Mouse (Mus musculus) c-Kit-positive CD71-positive TER-119-positive erythroid progenitor cells, embryonic 14.5 days (primary cell): Measurements from ENCODE around the gene Dnpep.
A peak's percentile ranks its signal among the peaks of the same experiment; 100 is the strongest.

Experiments used
- DNase-seq: peaks from one replicate; pipeline ENCODE4 v3.0.0-alpha.2; 2013; ENCODE audit warnings: low spot score

The Dnpep gene

DNA sequence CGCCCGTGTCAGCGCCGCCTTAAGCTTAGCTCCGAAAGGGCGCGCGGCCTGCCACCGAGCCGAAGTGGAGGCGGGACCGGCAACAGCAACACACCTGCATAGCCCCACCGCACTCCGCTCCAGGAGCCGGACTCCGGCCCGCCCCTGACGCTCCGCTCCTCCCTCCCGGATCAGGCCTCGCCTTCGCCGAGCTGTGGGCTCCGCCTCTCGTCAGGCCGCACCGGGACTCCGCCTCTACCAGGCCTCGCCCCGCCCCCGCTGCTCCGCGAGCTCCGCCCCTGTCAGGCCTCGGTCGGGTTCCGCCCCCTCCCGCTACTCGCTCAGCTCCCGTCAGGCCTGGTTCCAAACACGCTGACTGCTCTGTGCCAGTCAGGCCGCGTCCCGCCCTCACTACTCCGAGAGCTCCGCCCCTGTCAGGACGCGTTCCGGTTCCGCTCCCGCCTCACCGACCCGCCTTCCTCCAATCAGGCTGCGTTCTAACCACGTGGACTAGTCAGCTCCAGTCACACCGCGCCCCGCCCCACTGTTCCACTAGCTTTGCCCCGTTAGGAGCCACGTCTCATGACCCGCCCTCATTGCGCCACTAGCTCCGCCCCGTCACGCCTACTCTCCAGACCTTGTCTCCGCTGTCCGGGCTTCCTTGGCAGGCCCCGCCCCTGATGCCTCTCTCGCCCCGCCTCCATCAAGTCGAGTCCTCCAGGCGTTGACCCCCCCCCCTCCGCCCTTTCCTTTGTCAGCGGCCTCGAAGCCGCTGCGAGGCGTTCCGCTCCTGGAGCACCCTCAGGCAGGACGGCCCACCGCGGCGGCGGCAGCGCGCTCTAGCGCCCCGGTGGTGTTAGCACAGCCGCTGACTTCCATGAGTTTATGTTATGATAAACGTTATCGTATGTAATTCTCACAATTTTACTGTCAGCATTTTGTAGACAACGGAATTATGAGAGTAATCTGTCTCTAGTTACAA lies at the start of gene Dnpep:
Dnpep (minus strand) TSS at position 750 of the 961 bp plus-strand sequence.
- DNase-seq, result peak; percentile 100

DNA sequence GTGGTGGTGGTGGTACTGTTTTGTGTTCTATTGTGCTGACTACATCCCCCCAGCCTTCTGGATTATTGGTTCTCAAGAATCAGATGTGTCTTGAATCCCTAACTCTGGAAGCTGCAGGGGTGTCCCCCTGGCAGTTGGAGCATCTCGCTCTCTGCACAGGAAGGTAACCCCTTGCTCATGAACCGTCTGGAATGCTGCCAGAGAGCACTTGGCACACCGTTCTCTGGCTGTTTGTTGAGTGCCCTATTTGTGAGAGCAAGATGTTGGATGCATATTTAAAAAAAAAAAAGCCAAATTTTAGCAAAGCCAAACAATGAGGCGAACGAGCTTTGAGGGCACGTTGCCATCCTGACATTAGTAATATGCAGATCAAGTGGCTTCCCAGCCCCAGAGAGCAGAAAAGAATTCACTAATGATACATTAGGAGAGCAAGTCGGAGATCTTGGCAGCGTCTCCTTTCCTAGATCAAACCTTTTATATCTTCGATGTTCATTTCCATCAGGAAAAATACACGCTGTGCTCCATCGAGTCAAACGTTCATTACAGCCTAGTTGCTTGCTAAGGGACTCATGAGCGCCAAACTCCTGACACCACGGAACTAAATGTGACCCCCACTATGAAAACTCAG lies 47.8 kb upstream of the Dnpep start:
- DNase-seq, result no peak

DNA sequence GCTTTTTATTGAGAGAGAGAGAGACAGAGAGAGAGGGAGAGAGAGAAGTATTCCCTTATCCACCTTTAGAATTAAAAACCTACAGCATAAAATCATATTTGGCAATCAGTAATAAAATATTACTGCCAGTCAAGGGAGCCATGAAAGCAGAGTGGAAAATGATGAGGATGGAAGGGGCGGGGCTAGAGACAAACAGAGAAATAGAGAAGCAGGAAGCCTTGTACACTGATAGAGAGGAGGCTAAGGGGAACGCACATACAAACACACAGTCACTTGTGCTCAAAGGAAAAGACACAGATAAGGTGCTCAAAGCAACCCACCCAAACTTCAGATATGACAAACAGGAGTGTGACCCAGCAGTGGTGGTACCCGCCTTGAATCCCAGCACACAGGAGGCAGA lies 46.1 kb upstream of the Dnpep start:
- DNase-seq, result no peak

DNA sequence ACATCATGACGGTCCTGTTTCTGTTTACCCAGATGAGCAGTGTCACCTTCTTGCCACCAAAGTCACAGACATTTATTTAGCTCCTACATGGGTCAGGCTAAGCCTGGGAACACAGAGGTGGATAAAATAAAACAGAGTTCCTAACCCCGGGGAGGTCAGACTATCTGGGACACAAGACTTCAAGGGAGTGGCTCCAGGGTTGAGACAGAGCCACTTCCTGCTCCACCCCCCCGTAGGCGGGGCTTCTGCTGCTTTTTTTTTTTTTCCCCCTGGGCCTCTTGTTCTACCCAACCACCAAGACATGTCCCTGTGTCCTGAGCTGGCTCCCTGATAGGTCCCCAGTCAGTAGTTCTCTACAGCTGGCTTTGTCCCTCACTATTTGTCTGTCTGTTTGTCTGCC lies 44.0 kb upstream of the Dnpep start:
- no peak for DNase-seq

DNA sequence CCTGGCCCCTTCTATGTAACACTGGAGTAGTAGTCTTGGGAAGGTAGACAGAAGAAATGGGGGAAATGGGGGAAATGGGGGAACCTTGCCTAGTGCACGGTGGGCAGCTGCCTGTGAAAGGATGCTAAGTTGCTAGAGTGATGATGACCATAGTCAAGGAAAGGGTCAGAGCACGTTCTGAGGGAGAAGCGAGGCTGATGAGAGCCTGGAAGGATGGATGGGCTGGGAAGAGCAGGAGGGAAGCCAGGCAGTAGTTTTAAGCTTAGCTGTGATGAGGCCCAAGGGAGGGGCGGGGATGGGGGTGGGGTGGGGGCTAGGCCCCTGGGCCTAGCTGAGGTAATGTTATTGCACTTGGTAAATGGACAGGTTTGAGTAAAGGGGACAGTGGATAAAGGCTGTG lies 43.3 kb upstream of the Dnpep start:
- no peak for DNase-seq

DNA sequence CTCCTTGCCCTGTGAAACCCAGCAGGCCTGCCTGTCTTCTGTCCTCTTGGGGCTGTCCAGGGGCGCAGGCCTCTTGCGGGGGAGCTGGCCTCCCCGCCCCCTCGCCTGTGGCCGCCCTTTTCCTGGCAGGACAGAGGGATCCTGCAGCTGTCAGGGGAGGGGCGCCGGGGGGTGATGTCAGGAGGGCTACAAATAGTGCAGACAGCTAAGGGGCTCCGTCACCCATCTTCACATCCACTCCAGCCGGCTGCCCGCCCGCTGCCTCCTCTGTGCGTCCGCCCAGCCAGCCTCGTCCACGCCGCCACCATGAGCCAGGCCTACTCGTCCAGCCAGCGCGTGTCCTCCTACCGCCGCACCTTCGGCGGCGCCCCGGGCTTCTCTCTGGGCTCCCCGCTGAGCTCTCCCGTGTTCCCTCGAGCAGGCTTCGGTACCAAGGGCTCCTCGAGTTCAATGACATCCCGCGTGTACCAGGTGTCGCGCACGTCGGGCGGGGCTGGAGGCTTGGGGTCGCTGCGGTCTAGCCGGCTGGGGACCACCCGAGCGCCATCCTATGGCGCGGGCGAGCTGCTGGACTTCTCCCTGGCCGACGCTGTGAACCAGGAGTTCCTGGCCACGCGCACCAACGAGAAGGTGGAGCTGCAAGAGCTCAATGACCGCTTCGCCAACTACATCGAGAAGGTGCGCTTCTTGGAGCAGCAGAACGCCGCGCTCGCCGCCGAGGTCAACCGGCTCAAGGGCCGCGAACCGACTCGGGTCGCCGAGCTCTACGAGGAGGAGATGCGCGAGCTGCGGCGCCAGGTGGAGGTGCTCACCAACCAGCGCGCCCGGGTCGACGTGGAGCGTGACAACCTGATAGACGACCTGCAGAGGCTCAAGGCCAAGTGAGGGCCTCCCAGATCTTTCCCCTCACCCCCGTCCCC lies 42.6 kb upstream of the Dnpep start, which contains the start of gene Des:
Des (plus strand) TSS at position 218 of the 920 bp plus-strand sequence.
- DNase-seq, result no peak

DNA sequence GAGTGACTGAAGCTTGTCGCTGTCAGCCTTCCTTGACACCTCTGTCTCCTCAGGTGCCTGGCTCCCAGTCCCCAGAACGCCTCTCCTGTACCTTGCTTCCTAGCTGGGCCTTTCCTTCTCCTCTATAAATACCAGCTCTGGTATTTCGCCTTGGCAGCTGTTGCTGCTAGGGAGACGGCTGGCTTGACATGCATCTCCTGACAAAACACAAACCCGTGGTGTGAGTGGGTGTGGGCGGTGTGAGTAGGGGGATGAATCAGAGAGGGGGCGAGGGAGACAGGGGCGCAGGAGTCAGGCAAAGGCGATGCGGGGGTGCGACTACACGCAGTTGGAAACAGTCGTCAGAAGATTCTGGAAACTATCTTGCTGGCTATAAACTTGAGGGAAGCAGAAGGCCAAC lies 41.6 kb upstream of the Dnpep start:
- DNase-seq, result no peak

DNA sequence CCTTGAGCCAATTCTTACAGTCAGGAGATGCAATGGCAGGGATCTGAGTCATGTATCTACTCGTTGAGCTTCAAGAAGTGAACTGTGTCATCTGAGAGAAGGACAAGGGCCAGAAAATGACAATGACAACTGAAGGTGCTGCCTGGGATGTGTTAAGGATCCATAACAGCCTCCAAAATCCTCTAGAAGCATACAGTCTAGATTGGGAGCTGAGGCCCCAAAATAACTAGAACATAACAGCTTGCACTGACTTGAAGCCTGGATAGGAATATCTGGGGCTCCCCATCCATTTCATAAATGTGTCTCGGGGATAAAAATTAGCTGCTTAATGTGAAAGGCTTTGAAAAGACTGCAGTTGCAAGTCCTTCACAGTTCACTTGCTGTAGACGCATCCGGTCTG lies 40.2 kb upstream of the Dnpep start:
- DNase-seq, result no peak

DNA sequence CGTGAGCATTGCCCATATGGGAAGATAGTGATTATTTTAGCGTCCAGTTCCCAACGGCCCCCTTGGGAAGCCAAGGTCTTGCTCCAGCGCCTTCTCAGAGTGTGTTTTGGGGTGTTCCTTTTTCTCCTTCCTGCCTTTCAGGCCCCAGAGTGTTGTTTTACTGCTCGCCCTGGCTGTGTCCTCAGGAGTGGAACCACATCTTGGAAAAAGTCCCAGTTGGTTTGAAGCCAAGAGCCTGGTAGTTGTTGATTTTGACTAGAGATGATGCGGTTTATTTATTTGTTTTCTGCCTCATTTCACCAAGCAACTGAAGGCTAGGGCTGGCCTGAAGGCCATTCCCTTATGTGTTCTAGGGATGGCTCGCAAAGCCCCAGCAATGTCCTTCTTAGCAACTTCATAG lies 39.5 kb upstream of the Dnpep start:
- DNase-seq, result no peak

DNA sequence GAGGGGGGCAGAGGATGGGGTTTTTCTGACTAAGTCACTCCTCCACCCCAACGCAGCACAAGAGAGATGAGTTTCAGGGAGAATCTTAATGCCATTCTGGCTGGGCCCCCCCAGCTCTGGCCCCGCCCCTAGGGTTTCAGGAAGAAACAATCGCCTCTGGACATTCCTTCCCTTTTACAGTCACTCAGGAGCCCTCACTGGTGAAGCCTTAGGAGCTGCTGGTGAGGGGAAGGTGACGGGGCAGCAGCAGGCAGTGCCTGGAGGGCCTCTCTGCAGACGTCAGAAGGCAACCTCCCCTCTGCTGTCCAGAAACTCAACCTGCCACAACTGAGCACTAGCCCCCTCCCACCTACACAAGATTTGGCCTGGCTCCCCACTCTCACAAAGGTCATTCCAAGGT lies 31.5 kb upstream of the Dnpep start:
- DNase-seq, result no peak

DNA sequence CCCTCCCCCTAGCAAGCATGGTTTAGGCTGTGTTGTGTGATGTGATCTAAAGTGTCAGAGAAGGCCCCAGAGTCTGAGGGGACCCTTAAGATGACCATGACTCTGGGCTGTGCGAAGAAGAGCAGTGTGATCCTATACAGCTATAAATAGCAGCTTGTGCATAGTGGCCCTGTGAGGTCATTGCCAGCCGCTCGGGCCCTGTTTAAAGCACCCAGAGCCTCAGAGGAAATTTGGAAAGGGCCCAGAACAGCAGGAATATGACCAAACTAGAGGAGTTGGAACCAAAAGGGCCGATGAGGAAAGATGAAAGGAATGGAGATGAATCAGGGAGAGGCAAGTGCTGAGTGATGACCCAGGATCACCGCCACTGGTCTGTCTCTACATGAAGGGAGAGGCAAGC lies 29.5 kb upstream of the Dnpep start:
- DNase-seq, result no peak

DNA sequence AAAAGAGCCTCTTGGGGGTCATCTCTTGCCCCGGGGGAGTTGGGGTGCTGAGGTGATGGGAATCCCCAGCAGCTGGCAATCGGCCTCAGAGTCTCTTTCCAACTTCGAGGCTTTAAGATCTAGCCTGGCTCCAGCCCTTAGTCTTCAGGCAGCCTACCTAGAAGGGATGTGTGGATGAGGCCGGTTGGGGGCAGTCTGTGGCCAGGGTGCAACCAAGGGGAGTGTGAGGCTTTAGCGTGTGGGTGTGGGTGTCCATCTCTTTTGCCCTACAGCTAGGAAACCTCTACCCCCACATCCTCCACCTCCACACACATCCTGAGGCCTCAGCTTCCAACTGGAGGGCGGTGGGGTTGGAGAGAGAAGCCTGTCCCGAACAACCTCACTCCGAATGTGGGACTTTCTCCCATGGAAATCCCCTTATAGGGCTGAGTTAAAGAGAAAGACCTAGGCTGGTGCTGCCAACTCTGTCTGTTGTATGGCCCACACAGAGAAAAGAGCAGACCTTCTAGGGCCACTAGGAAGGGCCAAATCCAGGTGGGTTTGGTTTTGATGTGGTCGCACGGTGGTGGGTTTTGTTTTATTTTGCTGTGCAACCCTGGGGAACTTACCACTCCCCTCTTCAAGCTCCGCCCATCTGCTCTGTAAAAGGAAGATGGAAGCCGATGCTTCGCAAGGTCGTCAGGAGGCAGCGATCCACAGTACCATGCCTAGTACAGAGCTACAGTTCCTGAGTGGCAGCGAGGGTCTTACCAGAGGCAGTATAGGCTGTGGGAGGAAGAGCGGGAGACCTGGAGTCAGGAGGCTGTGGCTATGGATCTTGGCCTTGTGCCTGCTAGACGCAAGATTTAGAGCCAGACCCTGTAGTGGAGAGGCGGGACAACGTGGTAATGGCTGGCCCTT lies 27.5 kb upstream of the Dnpep start:
- DNase-seq, result no peak

DNA sequence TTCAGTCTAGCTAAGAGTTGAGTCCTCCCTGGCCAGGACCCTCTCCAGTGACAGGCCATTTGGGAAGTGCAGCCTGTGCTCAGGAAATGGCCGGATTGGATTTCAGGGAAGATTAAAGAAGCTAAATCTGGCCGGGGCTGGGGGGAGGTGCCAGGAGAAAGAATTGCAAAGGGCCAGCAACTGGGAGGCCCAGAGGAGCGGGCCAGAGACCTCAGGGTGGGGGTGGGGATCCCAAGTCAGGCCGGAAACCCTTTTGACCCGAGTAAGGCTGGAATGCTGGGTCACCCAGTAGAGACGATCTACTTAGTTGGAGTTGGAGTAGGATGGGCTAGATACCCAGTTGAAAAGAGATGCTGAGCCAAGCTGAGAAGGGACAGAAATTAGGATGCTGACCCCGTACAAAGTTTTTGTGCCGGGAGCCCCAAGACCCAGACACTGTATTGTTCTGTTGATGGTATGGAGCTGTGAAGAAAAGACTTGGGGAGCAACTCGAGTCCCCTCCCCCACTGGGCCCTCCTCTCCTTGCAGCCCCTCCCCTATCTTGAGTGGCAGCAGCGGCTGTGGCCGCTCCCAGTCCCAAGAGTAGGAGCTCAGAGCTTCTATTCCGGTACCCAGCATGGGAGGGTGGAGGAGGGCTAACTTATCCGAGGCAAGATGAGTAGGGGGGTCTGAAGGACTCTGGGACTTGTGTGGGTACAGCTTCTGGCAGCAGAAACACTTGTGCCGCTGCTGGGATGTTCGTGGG lies 26.7 kb upstream of the Dnpep start:
- DNase-seq, result no peak

DNA sequence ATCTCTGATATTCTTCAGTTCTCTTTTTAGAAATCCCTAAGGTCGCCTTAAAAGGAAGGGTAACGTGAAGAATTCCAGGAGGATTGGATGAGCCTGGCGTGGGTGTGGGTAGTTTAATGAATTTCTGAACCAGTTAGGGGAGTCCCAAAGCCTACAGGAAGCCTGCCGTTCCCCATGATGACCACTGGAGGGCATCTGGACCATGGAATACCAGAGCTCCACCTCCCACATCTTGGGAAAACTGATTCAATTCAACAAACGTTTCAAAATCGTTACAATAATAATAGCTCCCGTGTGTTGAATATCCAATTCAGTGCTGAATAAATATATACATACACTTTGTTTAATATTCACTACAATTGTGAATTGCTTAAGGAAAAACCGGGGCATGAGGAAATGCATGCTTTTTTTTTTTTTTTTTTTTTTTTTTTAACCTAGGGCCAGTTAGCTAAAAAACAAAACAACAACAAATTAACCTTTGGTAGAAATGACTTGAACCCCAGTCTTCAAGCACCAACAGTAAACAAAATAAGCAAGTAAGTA lies 25.2 kb upstream of the Dnpep start:
- DNase-seq, result peak; percentile 29

DNA sequence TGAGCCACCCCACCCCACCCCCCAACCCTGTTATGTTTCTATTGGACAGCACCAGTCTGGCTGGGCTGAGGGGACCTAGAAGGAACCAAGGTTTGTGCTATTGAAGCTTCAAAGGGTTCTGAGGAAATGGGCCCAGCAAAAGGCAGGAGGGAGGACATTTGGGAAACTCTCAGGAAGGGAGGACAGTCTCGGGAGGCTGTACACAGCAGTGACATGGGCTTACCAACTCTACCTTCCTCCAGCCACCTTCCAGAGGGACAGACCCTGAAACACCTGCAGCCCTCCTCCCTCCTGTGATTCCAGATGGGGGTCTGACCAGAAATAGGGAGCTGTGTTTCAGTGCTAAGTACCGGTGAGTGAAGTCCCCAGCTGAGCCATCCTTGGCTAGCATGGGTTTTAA lies 22.7 kb upstream of the Dnpep start:
- no peak for DNase-seq

DNA sequence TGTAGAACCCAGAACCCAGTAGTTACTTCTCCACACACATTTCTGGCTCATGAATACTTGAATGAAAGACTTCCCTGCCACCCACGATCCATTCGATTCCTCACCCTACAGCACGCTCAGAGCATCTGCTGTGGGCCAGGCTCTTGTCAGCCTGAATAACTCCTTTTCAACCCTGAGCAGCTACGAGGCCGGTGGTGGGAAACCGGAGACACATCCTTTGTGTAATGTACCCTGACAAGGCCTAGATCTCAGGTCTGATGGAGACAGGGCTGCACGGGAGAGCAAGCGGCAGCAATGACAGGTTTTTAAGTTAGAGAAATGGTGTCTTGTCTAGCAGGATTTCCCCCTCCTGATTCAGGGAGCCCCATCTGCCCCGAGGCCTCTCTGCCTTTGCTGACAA lies 21.5 kb upstream of the Dnpep start:
- DNase-seq, result no peak

DNA sequence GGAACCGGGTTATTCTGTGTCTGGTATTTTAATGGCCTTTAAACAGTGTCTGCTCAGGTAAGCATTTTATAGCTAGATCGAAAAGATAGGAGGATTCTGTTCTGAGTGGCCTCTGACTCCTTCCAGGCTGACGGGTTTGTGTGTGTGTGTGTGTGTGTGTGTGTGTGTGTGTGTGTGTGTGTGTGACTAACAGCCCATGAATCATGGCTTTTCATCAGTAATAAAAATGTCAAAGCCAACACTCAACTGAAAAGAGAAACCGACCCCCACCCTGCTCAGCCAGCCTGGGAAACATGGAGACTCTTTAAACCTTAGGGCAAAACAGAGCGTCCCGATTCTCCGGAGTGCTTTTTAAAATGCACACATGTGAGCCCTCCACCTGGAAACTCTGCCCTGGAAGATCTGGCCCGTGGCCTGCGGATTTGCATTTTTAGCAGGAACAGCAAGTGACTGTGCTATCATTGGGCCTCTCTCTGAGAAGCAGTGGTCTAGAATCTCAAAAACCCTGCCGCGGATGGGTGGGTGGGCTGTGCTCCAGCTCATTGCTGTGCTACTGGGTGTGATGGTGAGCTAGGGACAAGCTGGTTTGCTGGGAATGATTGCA lies 20.4 kb upstream of the Dnpep start:
- no peak for DNase-seq

DNA sequence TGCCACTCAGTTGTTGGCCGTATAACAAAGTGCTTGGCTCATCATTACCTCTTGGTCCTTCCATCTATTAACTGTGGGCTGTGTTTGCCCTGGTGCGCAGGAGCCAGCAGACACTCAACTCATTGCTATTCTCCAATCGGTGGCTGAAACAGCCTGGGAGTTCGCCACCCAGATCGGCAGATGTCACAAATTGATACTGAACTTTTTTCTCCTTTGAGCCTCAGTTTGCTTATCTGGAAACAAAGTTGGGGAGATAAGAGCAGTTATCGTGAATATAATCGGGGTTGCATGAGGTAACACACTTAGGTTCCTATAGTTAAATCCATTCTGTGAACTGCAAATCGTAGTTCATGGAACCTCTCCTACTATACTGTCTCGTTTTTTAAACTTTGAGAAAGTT lies 19.3 kb upstream of the Dnpep start:
- no peak for DNase-seq

DNA sequence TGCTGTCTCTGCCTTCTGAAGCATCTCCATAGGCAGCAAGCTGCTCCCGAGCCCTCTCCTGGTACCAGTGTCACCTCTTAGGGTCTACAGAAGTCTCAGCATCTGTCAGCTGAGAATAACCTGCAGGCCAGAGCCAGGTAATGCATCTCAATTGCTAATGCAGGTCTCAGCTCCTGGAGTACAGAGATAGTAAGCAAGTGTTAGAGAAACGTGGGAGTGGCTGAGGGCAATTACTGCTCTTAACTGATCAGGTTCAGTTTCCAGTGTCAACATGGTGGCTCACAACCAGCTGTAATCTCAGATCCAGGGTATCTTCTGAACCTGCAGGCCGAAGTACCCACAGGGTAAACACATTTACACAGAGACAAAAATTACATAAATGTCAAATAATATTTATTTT lies 18.7 kb upstream of the Dnpep start:
- DNase-seq, result no peak

DNA sequence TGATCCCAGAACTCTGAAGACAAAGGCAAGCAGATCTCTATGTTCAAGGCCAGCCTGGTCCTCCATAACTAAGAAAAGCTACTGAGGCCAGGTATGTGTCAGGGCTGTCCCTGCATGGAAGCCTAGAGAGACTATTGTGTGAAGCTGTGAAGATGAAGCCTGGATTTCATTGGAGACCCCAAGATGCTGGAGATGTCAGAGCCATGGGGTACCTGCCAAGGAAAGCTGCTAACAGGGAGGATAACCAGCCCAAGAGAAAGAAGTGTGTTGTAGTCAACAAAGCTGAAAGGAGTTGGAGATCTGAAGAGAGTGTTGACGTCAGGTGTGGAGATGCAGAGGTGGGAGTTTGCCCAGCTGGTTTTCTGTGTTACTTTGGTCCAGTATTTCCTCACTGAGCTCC lies 13.5 kb upstream of the Dnpep start:
- DNase-seq, result no peak
